Mouse (Mus musculus) kidney, embryonic 15.5 days (tissue): Measurements from ENCODE around the gene Bicdl2. TPM values are rescaled to one million over a fixed set of nuclear protein-coding genes. Genes with fewer than 3 reads are reported as not detected.

ENCODE experiments used
- ATAC-seq: fragments of 200-750 bp; cut with Nextera tagmentation; replicated peaks from 2 replicates; pipeline ENCODE4 v1.8.0; 2017; ENCODE audit warnings: moderate TSS enrichment; ENCODE audit not compliant: low FRiP score
- H3K27ac ChIP-seq: fragments of 300-500 bp; sonication (generic); 2 replicates; pipeline ENCODE4 v1.5.1; 2015; ENCODE audit warnings: mild to moderate bottlenecking, inconsistent platforms
- H3K27me3 ChIP-seq: fragments of 300-500 bp; sonication (generic); 2 replicates; pipeline ENCODE4 v1.6.1; 2015; ENCODE audit warnings: inconsistent platforms
- H3K36me3 ChIP-seq: fragments of 300-500 bp; sonication (generic); 2 replicates; pipeline ENCODE4 v1.6.1; 2015; ENCODE audit warnings: inconsistent platforms
- H3K4me1 ChIP-seq: fragments of 300-500 bp; sonication (generic); 2 replicates; pipeline ENCODE4 v1.6.1; 2015; ENCODE audit warnings: inconsistent platforms
- H3K4me2 ChIP-seq: fragments of 300-500 bp; sonication (generic); 2 replicates; pipeline ENCODE4 v1.6.1; 2015; ENCODE audit warnings: moderate library complexity, mild to moderate bottlenecking, inconsistent platforms
- H3K4me3 ChIP-seq: fragments of 300-500 bp; sonication (generic); replicated peaks from 2 replicates; pipeline ENCODE4 v1.5.1; 2015; ENCODE audit warnings: mild to moderate bottlenecking, inconsistent platforms
- H3K9ac ChIP-seq: fragments of 300-500 bp; sonication (generic); 2 replicates; pipeline ENCODE4 v1.6.1; 2015; ENCODE audit warnings: mild to moderate bottlenecking, inconsistent platforms
- H3K9me3 ChIP-seq: fragments of 300-500 bp; sonication (generic); replicated peaks from 2 replicates; pipeline ENCODE4 v1.6.1; 2016; ENCODE audit warnings: inconsistent platforms
- WGBS: fragments of 180-500 bp; shearing (Covaris S2); methylation state at CpG from one replicate; pipeline ENCODE4 v1.1.7; 2015; ENCODE audit warnings: mixed read lengths; 5-methylcytosine and 5-hydroxymethylcytosine counted together
- polyA plus RNA-seq: library from polyadenylated mRNA; unstranded; fragments of >200 nt; fragmentation: Nextera tagmentation; extraction: Ambion mirVana; gene quantifications from 2 replicates; pipeline ENCODE4 v1.2.1, GENCODE M21; 2015

The Bicdl2 gene
- polyA plus RNA-seq, 1 experiment from 2014 or later, result 1.3 TPM

- Histone ChIP-seq H3K27ac (peak overlapping the region; percentile 84), H3K4me1 (peaks cover 65% of the 10 kb centered on the region), H3K9me3 (no peaks in the 10 kb centered on the region), H3K4me2 (peak overlapping the region; percentile 89), H3K36me3 (no peaks in the 10 kb centered on the region), H3K4me3 (peak overlapping the region; percentile 58), H3K9ac (peak overlapping the region; percentile 59; the same call in 1 of the 2 replicates), H3K27me3 (peaks cover 41% of the 10 kb centered on the region)
- no peak for ATAC-seq
- WGBS, result 12% methylated on average over 14 of the region's 15 CpGs
These were observed 15.4 kb downstream of the Bicdl2 start for GRCm38 (mm10) chr17:23675564-23676281.

GRCm38 (mm10) chr17:23676473-23677031 is 16.2 kb downstream of the Bicdl2 start:
- H3K27me3 ChIP-seq, result peaks cover 50% of the 10 kb centered on the region
- H3K4me2 ChIP-seq, result peak overlapping the region; percentile 89
- H3K9ac ChIP-seq, result peak overlapping the region; percentile 59
- peaks cover 74% of the 10 kb centered on the region for H3K4me1 ChIP-seq
- H3K36me3 ChIP-seq, result no peaks in the 10 kb centered on the region
- H3K27ac ChIP-seq, result peak overlapping the region; percentile 84
- 0% methylated on average over 37 of the region's 37 CpGs for WGBS
- H3K4me3 ChIP-seq, result peak overlapping the region; percentile 58
- H3K9me3 ChIP-seq, result no peaks in the 10 kb centered on the region
- no peak for ATAC-seq

GRCm38 (mm10) chr17:23677236-23677679 is 17.0 kb downstream of the Bicdl2 start, which contains the start of gene Tnfrsf12a:
Gene Tnfrsf12a (minus strand): TSS chr17:23677468.
- Histone ChIP-seq H3K4me3 (peak within 1 kb of the TSS; percentile 58), H3K9ac (peak within 1 kb of the TSS; percentile 59), H3K27me3 (peaks cover 57% of the 10 kb centered on the region), H3K36me3 (no peaks in the 10 kb centered on the region), H3K4me1 (peaks cover 81% of the 10 kb centered on the region), H3K27ac (peak within 1 kb of the TSS; percentile 84), H3K4me2 (peak within 1 kb of the TSS; percentile 89), H3K9me3 (no peaks in the 10 kb centered on the region)
- ATAC-seq, result peak; percentile 51
- under 1% methylated on average over 34 of the region's 34 CpGs for WGBS

- H3K36me3 ChIP-seq, result no peaks in the 10 kb centered on the region
- H3K27me3 ChIP-seq, result peaks cover 76% of the 10 kb centered on the region
- 2% methylated on average over 38 of the region's 38 CpGs for WGBS
- H3K9ac ChIP-seq, result peak within 1 kb of the TSS; percentile 47
- no peak for ATAC-seq
- H3K4me1 ChIP-seq, result peaks cover 88% of the 10 kb centered on the region
- peak within 1 kb of the TSS; percentile 65 for H3K4me2 ChIP-seq
- H3K4me3 ChIP-seq, result peak within 1 kb of the TSS; percentile 47
- no peaks in the 10 kb centered on the region for H3K9me3 ChIP-seq
- peak within 1 kb of the TSS; percentile 81 for H3K27ac ChIP-seq
These were observed 19.0 kb downstream of the Bicdl2 start, which contains the start of gene Cldn6 for GRCm38 (mm10) chr17:23679127-23679835. Gene Cldn6 (plus strand): TSS chr17:23679249.

GRCm38 (mm10) chr17:23680336-23680735 is 20.0 kb downstream of the Bicdl2 start:
- peak overlapping the region; percentile 47; the same call in 1 of the 2 replicates for H3K9ac ChIP-seq
- peaks cover 80% of the 10 kb centered on the region for H3K27me3 ChIP-seq

GRCm38 (mm10) chr17:23681086-23681485 is 20.8 kb downstream of the Bicdl2 start:
- 0 out of 2 replicates have a peak overlapping the region, but pooled peaks have one; percentile 12 for H3K9ac ChIP-seq
- H3K27ac ChIP-seq, result peak overlapping the region; percentile 94
- peaks cover 81% of the 10 kb centered on the region for H3K4me1 ChIP-seq
- 51% methylated on average over 10 of the region's 10 CpGs for WGBS
- no peak for ATAC-seq
- no peaks in the 10 kb centered on the region for H3K9me3 ChIP-seq
- peak overlapping the region; percentile 47 for H3K4me3 ChIP-seq
- H3K27me3 ChIP-seq, result peaks cover 76% of the 10 kb centered on the region
- peak overlapping the region; percentile 65 for H3K4me2 ChIP-seq
- no peaks in the 10 kb centered on the region for H3K36me3 ChIP-seq

More at GRCm38 (mm10) chr17:23680336-23680735, 20.0 kb downstream of the Bicdl2 start:
- peak overlapping the region; percentile 65 for H3K4me2 ChIP-seq
- no peaks in the 10 kb centered on the region for H3K9me3 ChIP-seq
- WGBS, result 64% methylated on average over 9 of the region's 9 CpGs
- 0 out of 2 replicates have a peak overlapping the region, but pooled peaks have one; percentile 81 for H3K27ac ChIP-seq
- no peak for ATAC-seq
- no peaks in the 10 kb centered on the region for H3K36me3 ChIP-seq
- peaks cover 88% of the 10 kb centered on the region for H3K4me1 ChIP-seq
- H3K4me3 ChIP-seq, result peak overlapping the region; percentile 47

GRCm38 (mm10) chr17:23682092-23682491 is 21.8 kb downstream of the Bicdl2 start:
- Histone ChIP-seq H3K9ac (peak overlapping the region; percentile 47; the same call in 1 of the 2 replicates), H3K4me3 (peak overlapping the region; percentile 49), H3K27ac (peak overlapping the region; percentile 94), H3K9me3 (no peaks in the 10 kb centered on the region), H3K4me2 (peak overlapping the region; percentile 65), H3K4me1 (peaks cover 71% of the 10 kb centered on the region), H3K36me3 (no peaks in the 10 kb centered on the region), H3K27me3 (peaks cover 70% of the 10 kb centered on the region)
- WGBS, result 28% methylated on average over 4 of the region's 4 CpGs
- ATAC-seq, result no peak

- ATAC-seq, result no peak
- peak overlapping the region; percentile 65 for H3K4me2 ChIP-seq
- no peaks in the 10 kb centered on the region for H3K9me3 ChIP-seq
- no peaks in the 10 kb centered on the region for H3K36me3 ChIP-seq
- WGBS, result 63% methylated on average over 3 of the region's 3 CpGs
- H3K4me3 ChIP-seq, result peak overlapping the region; percentile 49
- peaks cover 69% of the 10 kb centered on the region for H3K4me1 ChIP-seq
- H3K27ac ChIP-seq, result peak overlapping the region; percentile 94
- H3K9ac ChIP-seq, result peak overlapping the region; percentile 47; the same call in 1 of the 2 replicates
- H3K27me3 ChIP-seq, result peaks cover 70% of the 10 kb centered on the region
These were observed 22.2 kb downstream of the Bicdl2 start for GRCm38 (mm10) chr17:23682530-23682929.

- 5% methylated on average over 15 of the region's 15 CpGs for WGBS
- H3K4me2 ChIP-seq, result peak overlapping the region; percentile 65
- peak overlapping the region; percentile 47 for H3K9ac ChIP-seq
- ATAC-seq, result peak; percentile 26
- H3K4me1 ChIP-seq, result peaks cover 65% of the 10 kb centered on the region
- H3K9me3 ChIP-seq, result no peaks in the 10 kb centered on the region
- peak overlapping the region; percentile 94 for H3K27ac ChIP-seq
- no peaks in the 10 kb centered on the region for H3K36me3 ChIP-seq
- H3K4me3 ChIP-seq, result peak overlapping the region; percentile 49
- peaks cover 64% of the 10 kb centered on the region for H3K27me3 ChIP-seq
These were observed 22.9 kb downstream of the Bicdl2 start for GRCm38 (mm10) chr17:23683226-23683625.

- H3K4me3 ChIP-seq, result peak within 1 kb of the TSS; percentile 49
- H3K4me1 ChIP-seq, result peaks cover 61% of the 10 kb centered on the region
- H3K9me3 ChIP-seq, result no peaks in the 10 kb centered on the region
- H3K27ac ChIP-seq, result peak within 1 kb of the TSS; percentile 94
- H3K27me3 ChIP-seq, result peaks cover 56% of the 10 kb centered on the region
- 10% methylated on average over 15 of the region's 15 CpGs for WGBS
- no peaks in the 10 kb centered on the region for H3K36me3 ChIP-seq
- H3K9ac ChIP-seq, result peak within 1 kb of the TSS; percentile 47
- peak within 1 kb of the TSS; percentile 65 for H3K4me2 ChIP-seq
- peak; percentile 90 for ATAC-seq
These were observed 23.8 kb downstream of the Bicdl2 start, which contains the start of gene Cldn9 for GRCm38 (mm10) chr17:23683856-23684672. Gene Cldn9 (minus strand): TSS chr17:23684026.

GRCm38 (mm10) chr17:23694491-23694890 is 34.2 kb downstream of the Bicdl2 start:
- H3K9me3 ChIP-seq, result no peaks in the 10 kb centered on the region
- H3K36me3 ChIP-seq, result no peaks in the 10 kb centered on the region
- H3K4me2 ChIP-seq, result no peak overlapping the region
- peak overlapping the region; percentile 78 for H3K27ac ChIP-seq
- ATAC-seq, result no peak
- peaks cover 42% of the 10 kb centered on the region for H3K4me1 ChIP-seq
- no peak overlapping the region for H3K9ac ChIP-seq
- H3K27me3 ChIP-seq, result peaks cover 14% of the 10 kb centered on the region
- WGBS, result 79% methylated on average over 1 of the region's 1 CpGs
- no peak overlapping the region for H3K4me3 ChIP-seq
